In the genomic region with DNA sequence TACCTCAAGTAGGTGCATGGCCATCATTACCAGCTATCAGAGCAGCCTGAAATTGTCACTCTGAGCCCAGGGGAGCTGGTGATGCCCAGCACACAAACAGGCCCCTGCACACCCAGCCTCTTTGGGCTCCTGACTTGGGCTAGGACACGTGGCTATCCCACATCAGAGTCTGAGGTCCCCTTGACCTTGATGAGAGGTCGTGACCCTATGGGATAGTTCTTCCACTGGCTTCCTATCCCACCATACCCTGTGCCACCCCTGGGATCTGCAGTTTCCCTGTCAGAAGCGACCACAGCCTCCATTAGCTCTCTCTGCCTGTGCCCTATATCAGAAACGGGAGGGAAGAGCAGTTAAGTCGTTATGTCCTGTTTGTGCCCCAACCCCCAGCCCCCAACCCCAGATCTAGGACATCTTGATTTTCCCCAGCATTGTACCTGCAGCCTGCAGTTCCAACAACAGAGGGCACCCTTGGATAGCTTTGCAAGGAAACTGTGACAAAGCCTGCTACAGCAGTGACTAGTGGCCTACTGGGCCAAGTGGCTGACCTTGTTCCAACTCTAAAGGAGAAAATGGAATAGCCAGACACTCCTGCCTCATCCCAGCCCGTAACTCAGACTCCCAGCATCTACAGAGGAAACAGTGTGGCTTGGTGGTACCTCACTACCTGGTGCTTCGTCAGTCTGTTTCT, we compare ENCODE assay signal across 9 mouse cellular contexts. TPM values are rescaled to one million over a fixed set of nuclear protein-coding genes. Genes with fewer than 3 reads are reported as not detected.
DNase-seq lines count a peak whose midpoint lies in the region; ATAC-seq and TF ChIP-seq lines count a peak whose summit lies in the region.
"Had no signal": no experiment of that assay in that cellular context is flagged by ENCODE, and none has a peak within 500 bp of the region (broad histone marks: within the 10 kb centered on the region; RNA-seq: fewer than 3 reads in every experiment).

No protein-coding gene starts in this region.

- DNase-seq in liver, adult 2 months (ENCODE audit: extremely low read depth, low read depth, low spot score): peak; percentile 10
- DNase-seq in adrenal gland, postnatal 10 days: peak; percentile 78
- peak; percentile 55 for DNase-seq in embryo, embryonic 9.5 days (ENCODE audit: extremely low spot score)
- peak; percentile 78 to 79 for DNase-seq in heart, postnatal 10 days
- peak; percentile 75 to 82 for DNase-seq in left cerebral cortex, postnatal 14 days (ENCODE audit: low spot score in 2 of 2)
- DNase-seq in ovary, postnatal 14 days (ENCODE audit: low spot score): no peak

- no peak overlapping the region for H3K27ac ChIP-seq in liver, adult 2 months (replicated peaks; ENCODE audit: insufficient read depth, low read depth, low read length)
- no peak overlapping the region for H3K27ac ChIP-seq in liver, embryonic 12.5 days
- no peak overlapping the region for H3K27ac ChIP-seq in neural tube, embryonic 13.5 days (replicated peaks)
- H3K27ac ChIP-seq: embryonic facial prominence, embryonic 12.5 days had no signal

- TF ChIP-seq CTCF in liver, adult 2 months (IDR thresholded peaks at IDR 0.05; ENCODE audit: low read depth, low read length): peak; percentile 47

- no peak for TF ChIP-seq POLR2A in liver, adult 2 months (IDR thresholded peaks at IDR 0.05; ENCODE audit: extremely low read depth, insufficient read depth, low read length)

- no peak overlapping the region for H3K9ac ChIP-seq in liver, adult 2 months (ENCODE audit: low read depth, low read length)
- H3K9ac ChIP-seq in liver, embryonic 12.5 days: no peak overlapping the region
- H3K9ac ChIP-seq in neural tube, embryonic 13.5 days: no peak overlapping the region
- H3K9ac ChIP-seq: embryonic facial prominence, embryonic 12.5 days had no signal

- intact Hi-C loops in heart, postnatal 10 days (cut with DNase I): loop anchor here (1.0 to 5.0 kb wide), 2 partner anchors 47 to 491 kb away; no protein-coding TSS in a partner anchor
- intact Hi-C loops in left cerebral cortex, postnatal 14 days (cut with DNase I): loop anchor here (2.0 to 5.0 kb wide), 3 partner anchors 48 to 494 kb away; a partner anchor contains a TSS

- no peaks in the 10 kb centered on the region for H3K36me3 ChIP-seq in liver, adult 2 months (ENCODE audit: control insufficient read depth, insufficient read depth, low read length)
- H3K36me3 ChIP-seq in liver, embryonic 12.5 days: no peaks in the 10 kb centered on the region
- H3K36me3 ChIP-seq in neural tube, embryonic 13.5 days: no peaks in the 10 kb centered on the region

- WGBS in liver, adult 2 months: 43% methylated on average over 7 of the region's 7 CpGs
- 32% methylated on average over 7 of the region's 7 CpGs for WGBS in liver, embryonic 12.5 days (ENCODE audit: insufficient replicate concordance)
- whole genome bisulfite sequencing in neural tube, embryonic 13.5 days: 45% methylated on average over 7 of the region's 7 CpGs

- no peak overlapping the region for H3K4me3 ChIP-seq in liver, adult 2 months (ENCODE audit: insufficient read depth, low read depth, low read length)
- no peak overlapping the region for H3K4me3 ChIP-seq in liver, embryonic 12.5 days
- no peak overlapping the region for H3K4me3 ChIP-seq in neural tube, embryonic 13.5 days
- H3K4me3 ChIP-seq: embryonic facial prominence, embryonic 12.5 days had no signal

- ATAC-seq in liver, embryonic 12.5 days: no peak
- peak; percentile 61; the same call in 1 of the 2 replicates for ATAC-seq in neural tube, embryonic 13.5 days (ENCODE audit: low read depth)

- H3K27me3 ChIP-seq in liver, adult 2 months (ENCODE audit: control insufficient read depth, insufficient read depth, low read length): no peaks in the 10 kb centered on the region
- H3K27me3 ChIP-seq in liver, embryonic 12.5 days (replicated peaks): no peaks in the 10 kb centered on the region
- no peaks in the 10 kb centered on the region for H3K27me3 ChIP-seq in neural tube, embryonic 13.5 days
- H3K27me3 ChIP-seq: embryonic facial prominence, embryonic 12.5 days had no signal

- no peak overlapping the region for H3K4me2 ChIP-seq in liver, embryonic 12.5 days
- no peak overlapping the region for H3K4me2 ChIP-seq in neural tube, embryonic 13.5 days
- H3K4me2 ChIP-seq: embryonic facial prominence, embryonic 12.5 days had no signal

- H3K9me3 ChIP-seq in liver, embryonic 12.5 days (replicated peaks): no peaks in the 10 kb centered on the region
- H3K9me3 ChIP-seq in neural tube, embryonic 13.5 days: no peaks in the 10 kb centered on the region
- H3K9me3 ChIP-seq: embryonic facial prominence, embryonic 12.5 days had no signal

- H3K79me2 ChIP-seq in liver, adult 2 months (ENCODE audit: control insufficient read depth, insufficient read depth, low read length): no peaks in the 10 kb centered on the region

- no peaks in the 10 kb centered on the region for H3K4me1 ChIP-seq in liver, adult 2 months (ENCODE audit: control insufficient read depth, insufficient read depth, low read length)
- no peaks in the 10 kb centered on the region for H3K4me1 ChIP-seq in liver, embryonic 12.5 days
- H3K4me1 ChIP-seq in neural tube, embryonic 13.5 days (replicated peaks): no peaks in the 10 kb centered on the region

RNA-seq across cellular contexts. Expression of a gene that starts 40.4 kb away (rescaled TPM):
- 2.0 and 3.0 TPM in 2 replicates for total RNA-seq in liver, adult 2 months (2014; rRNA removed)
- polyA plus RNA-seq in liver, adult 2 months (2012; rRNA removed): 2.0 and 2.1 TPM in 2 replicates
- 15.0 and 15.4 TPM in 2 replicates for polyA plus RNA-seq in liver, embryonic 12.5 days (2016; fragmentation: Nextera tagmentation; extraction: Ambion mirVana)
- 100 to 1,000 TPM; 101 to 110 TPM for total RNA-seq in adrenal gland, postnatal 10 days (2021)
- 100 to 1,000 TPM; 157 to 164 TPM for total RNA-seq in heart, postnatal 10 days (2021)
- 10 to 100 TPM; 10.8 to 13.3 TPM for total RNA-seq in left cerebral cortex, postnatal 14 days (2021)
- 25.8 and 27.4 TPM in 2 replicates for polyA plus RNA-seq in neural tube, embryonic 13.5 days (2015; fragmentation: Nextera tagmentation; extraction: Ambion mirVana)

Comparison
In these comparisons a context has a peak if more than half of its experiments do, and no peak if none do; other contexts are left out.
1. RNA of a gene that starts 40.4 kb away (total RNA-seq): 157 to 164 TPM in heart, postnatal 10 days and 101 to 110 TPM in adrenal gland, postnatal 10 days; 10.8 to 13.3 TPM in left cerebral cortex, postnatal 14 days and 2.0 to 3.0 TPM in liver, adult 2 months; every median in the first group is over 4 times any median in the second.